Mouse (Mus musculus) cerebellum, adult 9-10 months (tissue): ENCODE results near the gene Reg4.

Experiments used
- DNase-seq: peaks from one replicate; pipeline ENCODE4 v3.0.0; 2022

Gene Reg4

GRCm38 (mm10) chr3:98282422-98282821, 60.5 kb downstream of the Reg4 start:
- DNase-seq = no peak

GRCm38 (mm10) chr3:98283205-98283604, 61.2 kb downstream of the Reg4 start:
- no peak for DNase-seq
